Mouse (Mus musculus) cerebellum, adult 2 months (tissue): ENCODE measurements around the gene Pla2g12a.

ENCODE experiments used
- CTCF ChIP-seq: fragments of 200-500 bp; IDR thresholded peaks from 2 replicates; pipeline ENCODE4 v1.5.1; 2011; ENCODE audit warnings: low read depth, mild to moderate bottlenecking, control low read depth, low read length, moderate library complexity, borderline replicate concordance; ENCODE audit not compliant: insufficient read depth
- POLR2A ChIP-seq: fragments of 200-500 bp; IDR thresholded peaks from 2 replicates; pipeline ENCODE4 v1.6.1; 2011; ENCODE audit warnings: low read length, control low read depth, borderline replicate concordance; ENCODE audit not compliant: insufficient read depth

GRCm38 (mm10) chr3:129913241-129913640, 34.8 kb downstream of the Pla2g12a start:
- no peak for TF ChIP-seq CTCF
- no peak for TF ChIP-seq POLR2A
